ENCODE assay signal across 10 mouse cellular contexts in genomic region chr4:44711136-44711900, GRCm38 (mm10). TPM values are rescaled to one million over a fixed set of nuclear protein-coding genes. Genes with fewer than 3 reads are reported as not detected.
DNase-seq lines count a peak whose midpoint lies in the region; ATAC-seq and TF ChIP-seq lines count a peak whose summit lies in the region.
"Had no signal": no experiment of that assay in that cellular context is flagged by ENCODE, and none has a peak within 500 bp of the region (broad histone marks: within the 10 kb centered on the region; RNA-seq: fewer than 3 reads in every experiment).

No protein-coding gene starts in this region.

- H3K9ac ChIP-seq in forebrain, embryonic 11.5 days (ENCODE audit: low read length) = no peak overlapping the region
- H3K9ac ChIP-seq in forebrain, postnatal 0 days = no peak overlapping the region
- no peak overlapping the region; the same call in 1 of the 2 replicates for H3K9ac ChIP-seq in liver, postnatal 0 days (replicated peaks)
- 0 out of 2 replicates have a peak overlapping the region, but pooled peaks have one; percentile 4 for H3K9ac ChIP-seq in hindbrain, embryonic 12.5 days
- no peak overlapping the region for H3K9ac ChIP-seq in midbrain, postnatal 0 days (replicated peaks; ENCODE audit: low read length, poor library complexity, severe bottlenecking)
- H3K9ac ChIP-seq: embryonic facial prominence, embryonic 13.5 days had no signal

- no peaks in the 10 kb centered on the region for H3K9me3 ChIP-seq in forebrain, embryonic 11.5 days (ENCODE audit: control insufficient read depth, low read length)
- H3K9me3 ChIP-seq in forebrain, postnatal 0 days (ENCODE audit: low read length) = no peaks in the 10 kb centered on the region
- no peaks in the 10 kb centered on the region for H3K9me3 ChIP-seq in liver, postnatal 0 days (ENCODE audit: low read length)
- no peaks in the 10 kb centered on the region for H3K9me3 ChIP-seq in hindbrain, embryonic 12.5 days (replicated peaks)
- H3K9me3 ChIP-seq in midbrain, postnatal 0 days (ENCODE audit: low read length) = no peaks in the 10 kb centered on the region
- H3K9me3 ChIP-seq: embryonic facial prominence, embryonic 13.5 days had no signal

- DNase-seq in forebrain, embryonic 11.5 days (ENCODE audit: low spot score) = peak; percentile 56
- no peak for DNase-seq in forebrain, postnatal 0 days
- DNase-seq in liver, postnatal 0 days = no peak
- no peak for DNase-seq in liver
- DNase-seq in midbrain, postnatal 0 days (ENCODE audit: low spot score) = no peak
- no peak for DNase-seq in c-Kit-positive CD71-positive TER-119-positive erythroid progenitor cells, embryonic 14.5 days (ENCODE audit: low spot score)
- DNase-seq: gastrocnemius, postnatal 14 days had no signal

- ATAC-seq in forebrain, embryonic 11.5 days (replicated peaks; ENCODE audit: low FRiP score) = no peak
- ATAC-seq in forebrain, postnatal 0 days = no peak
- no peak for ATAC-seq in liver, postnatal 0 days
- ATAC-seq in hindbrain, embryonic 12.5 days (ENCODE audit: low FRiP score) = no peak
- no peak for ATAC-seq in midbrain, postnatal 0 days (ENCODE audit: low FRiP score)
- no peak for ATAC-seq in megakaryocyte-erythroid progenitor cell, adult 5-6 weeks (replicated peaks; ENCODE audit: low FRiP score, low TSS enrichment, poor library complexity, severe bottlenecking)

- WGBS in forebrain, embryonic 11.5 days = 2% methylated on average over 25 of the region's 25 CpGs
- 2% methylated on average over 25 of the region's 25 CpGs for WGBS in forebrain, postnatal 0 days
- WGBS in liver, postnatal 0 days (ENCODE audit: insufficient replicate concordance) = 5% methylated on average over 25 of the region's 25 CpGs
- 3% methylated on average over 25 of the region's 25 CpGs for WGBS in hindbrain, embryonic 12.5 days
- WGBS in midbrain, postnatal 0 days = 3% methylated on average over 25 of the region's 25 CpGs

- H3K27ac ChIP-seq in forebrain, embryonic 11.5 days (ENCODE audit: low read depth, low read length) = no peak overlapping the region
- H3K27ac ChIP-seq in forebrain, postnatal 0 days (ENCODE audit: low read depth, low read length) = no peak overlapping the region
- H3K27ac ChIP-seq in liver, postnatal 0 days (ENCODE audit: low read depth) = peak overlapping the region; percentile 16; the same call in 1 of the 2 replicates
- H3K27ac ChIP-seq in hindbrain, embryonic 12.5 days = no peak overlapping the region; the same call in 1 of the 2 replicates
- H3K27ac ChIP-seq in midbrain, postnatal 0 days (ENCODE audit: low read depth, low read length) = no peak overlapping the region
- H3K27ac ChIP-seq: embryonic facial prominence, embryonic 13.5 days had no signal

- TF ChIP-seq CTCF in forebrain, postnatal 0 days (IDR thresholded peaks at IDR 0.05; ENCODE audit: low read depth) = no peak
- no peak for TF ChIP-seq CTCF in liver, postnatal 0 days (IDR thresholded peaks at IDR 0.05; ENCODE audit: low read depth)
- no peak for TF ChIP-seq CTCF in midbrain, postnatal 0 days (IDR thresholded peaks at IDR 0.05)

- H3K36me3 ChIP-seq in forebrain, embryonic 11.5 days (ENCODE audit: control insufficient read depth, insufficient read depth, low read length) = no peaks in the 10 kb centered on the region
- no peaks in the 10 kb centered on the region for H3K36me3 ChIP-seq in forebrain, postnatal 0 days (ENCODE audit: insufficient read depth)
- H3K36me3 ChIP-seq in liver, postnatal 0 days (replicated peaks; ENCODE audit: insufficient read depth, low read length) = no peaks in the 10 kb centered on the region
- no peaks in the 10 kb centered on the region for H3K36me3 ChIP-seq in hindbrain, embryonic 12.5 days
- no peaks in the 10 kb centered on the region for H3K36me3 ChIP-seq in midbrain, postnatal 0 days (ENCODE audit: insufficient read depth, low read length)
- H3K36me3 ChIP-seq: embryonic facial prominence, embryonic 13.5 days had no signal

- TF ChIP-seq EP300 in liver, postnatal 0 days (IDR thresholded peaks at IDR 0.05; ENCODE audit: low read depth) = no peak

- H3K4me2 ChIP-seq in forebrain, embryonic 11.5 days (ENCODE audit: low read depth, low read length, severe bottlenecking) = no peak overlapping the region; the same call in 1 of the 2 replicates
- H3K4me2 ChIP-seq in forebrain, postnatal 0 days (ENCODE audit: low read depth) = no peak overlapping the region
- H3K4me2 ChIP-seq in liver, postnatal 0 days (ENCODE audit: low read depth, low read length) = peak overlapping the region; percentile 41; the same call in 1 of the 2 replicates
- peak overlapping the region; percentile 39 for H3K4me2 ChIP-seq in hindbrain, embryonic 12.5 days (replicated peaks)
- H3K4me2 ChIP-seq in midbrain, postnatal 0 days (ENCODE audit: low read depth, low read length, poor library complexity, severe bottlenecking) = peak overlapping the region; percentile 31; the same call in 1 of the 2 replicates

- peak overlapping the region; percentile 8; the same call in 1 of the 2 replicates for H3K4me3 ChIP-seq in forebrain, embryonic 11.5 days (ENCODE audit: low read depth, low read length)
- H3K4me3 ChIP-seq in forebrain, postnatal 0 days (ENCODE audit: low read depth, low read length) = no peak overlapping the region
- H3K4me3 ChIP-seq in liver, postnatal 0 days (ENCODE audit: low read depth, low read length) = peak overlapping the region; percentile 23; the same call in 1 of the 2 replicates
- peak overlapping the region; percentile 15 for H3K4me3 ChIP-seq in hindbrain, embryonic 12.5 days
- no peak overlapping the region for H3K4me3 ChIP-seq in midbrain, postnatal 0 days (ENCODE audit: low read depth, low read length)

- H3K27me3 ChIP-seq in forebrain, embryonic 11.5 days (ENCODE audit: control insufficient read depth, insufficient read depth, low read length) = peaks cover 88% of the 10 kb centered on the region
- peaks cover 69% of the 10 kb centered on the region for H3K27me3 ChIP-seq in forebrain, postnatal 0 days (ENCODE audit: insufficient read depth, low read length)
- H3K27me3 ChIP-seq in liver, postnatal 0 days (ENCODE audit: insufficient read depth, low read length) = peaks cover 93% of the 10 kb centered on the region
- H3K27me3 ChIP-seq in hindbrain, embryonic 12.5 days = peaks cover 88% of the 10 kb centered on the region
- H3K27me3 ChIP-seq in midbrain, postnatal 0 days (ENCODE audit: insufficient read depth, low read length) = peaks cover 69% of the 10 kb centered on the region

- H3K4me1 ChIP-seq in forebrain, embryonic 11.5 days (replicated peaks; ENCODE audit: control insufficient read depth, insufficient read depth, low read length) = peaks cover 18% of the 10 kb centered on the region
- no peaks in the 10 kb centered on the region for H3K4me1 ChIP-seq in forebrain, postnatal 0 days (ENCODE audit: insufficient read depth)
- 0 out of 2 replicates have a peak, but pooled peaks cover 4% of the 10 kb centered on the region for H3K4me1 ChIP-seq in liver, postnatal 0 days (ENCODE audit: insufficient read depth)
- peaks cover 11% of the 10 kb centered on the region for H3K4me1 ChIP-seq in hindbrain, embryonic 12.5 days
- H3K4me1 ChIP-seq in midbrain, postnatal 0 days (ENCODE audit: insufficient read depth, low read length) = no peaks in the 10 kb centered on the region

RNA-seq across cellular contexts. Expression of gene Pax5, which starts 1.0 kb away (rescaled TPM):
- polyA plus RNA-seq in forebrain, embryonic 11.5 days (2014; fragmentation: Nextera tagmentation; extraction: Ambion mirVana) = 0.11 and 0.43 TPM in 2 replicates
- 0.14 and 1.5 TPM in 2 replicates for total RNA-seq in forebrain, postnatal 0 days (2014; rRNA removed)
- polyA plus RNA-seq in forebrain, postnatal 0 days (2015; fragmentation: Nextera tagmentation; extraction: Ambion mirVana) = 0.01 TPM in 1 of 2 replicates, not detected in the other
- polyA plus RNA-seq in liver, postnatal 0 days (2015; fragmentation: Nextera tagmentation; extraction: Ambion mirVana) = 0.75 and 0.99 TPM in 2 replicates
- polyA plus RNA-seq in hindbrain, embryonic 12.5 days (2016; fragmentation: Nextera tagmentation; extraction: Ambion mirVana) = 8.5 and 8.6 TPM in 2 replicates
- total RNA-seq in midbrain, postnatal 0 days (2014; rRNA removed) = 46.0 and 61.3 TPM in 2 replicates
- 3.0 and 3.4 TPM in 2 replicates for polyA plus RNA-seq in midbrain, postnatal 0 days (2015; fragmentation: Nextera tagmentation; extraction: Ambion mirVana)
- 3.4 and 15.7 TPM in 2 replicates for total RNA-seq in megakaryocyte-erythroid progenitor cell, adult 5-6 weeks (2014; fragmentation: Nextera tagmentation)
- 0.04 and 0.33 TPM in 2 replicates for total RNA-seq in megakaryocyte-erythroid progenitor cell, adult 5-6 weeks (2017)
- polyA plus RNA-seq: embryonic facial prominence, embryonic 13.5 days had no signal

RNA-seq across cellular contexts. Expression of gene Zcchc7, which starts 44.4 kb away (rescaled TPM):
- 20.7 and 24.3 TPM in 2 replicates for polyA plus RNA-seq in forebrain, embryonic 11.5 days (2014; fragmentation: Nextera tagmentation; extraction: Ambion mirVana)
- total RNA-seq in forebrain, postnatal 0 days (2014; rRNA removed) = 23.6 and 24.1 TPM in 2 replicates
- 18.1 and 27.5 TPM in 2 replicates for polyA plus RNA-seq in forebrain, postnatal 0 days (2015; fragmentation: Nextera tagmentation; extraction: Ambion mirVana)
- polyA plus RNA-seq in liver, postnatal 0 days (2015; fragmentation: Nextera tagmentation; extraction: Ambion mirVana) = 19.6 and 19.8 TPM in 2 replicates
- 34.4 and 34.6 TPM in 2 replicates for polyA plus RNA-seq in hindbrain, embryonic 12.5 days (2016; fragmentation: Nextera tagmentation; extraction: Ambion mirVana)
- 17.3 and 23.5 TPM in 2 replicates for total RNA-seq in midbrain, postnatal 0 days (2014; rRNA removed)
- 25.5 and 34.5 TPM in 2 replicates for polyA plus RNA-seq in midbrain, postnatal 0 days (2015; fragmentation: Nextera tagmentation; extraction: Ambion mirVana)
- 54.4 and 56.6 TPM in 2 replicates for total RNA-seq in megakaryocyte-erythroid progenitor cell, adult 5-6 weeks (2014; fragmentation: Nextera tagmentation)
- 150 and 199 TPM in 2 replicates for total RNA-seq in megakaryocyte-erythroid progenitor cell, adult 5-6 weeks (2017)

Comparison
In these comparisons a context has a peak if more than half of its experiments do, and no peak if none do; other contexts are left out.
1. H3K4me3 ChIP-seq: peak in forebrain, embryonic 11.5 days (single experiment), liver, postnatal 0 days (single experiment) and hindbrain, embryonic 12.5 days (single experiment); none in forebrain, postnatal 0 days (single experiment) and midbrain, postnatal 0 days (single experiment).
2. H3K4me2 ChIP-seq: peak in liver, postnatal 0 days (single experiment), hindbrain, embryonic 12.5 days (single experiment) and midbrain, postnatal 0 days (single experiment); none in forebrain, embryonic 11.5 days (single experiment) and forebrain, postnatal 0 days (single experiment).